Mouse (Mus musculus): ENCODE results near the gene Clmn.

DNA sequence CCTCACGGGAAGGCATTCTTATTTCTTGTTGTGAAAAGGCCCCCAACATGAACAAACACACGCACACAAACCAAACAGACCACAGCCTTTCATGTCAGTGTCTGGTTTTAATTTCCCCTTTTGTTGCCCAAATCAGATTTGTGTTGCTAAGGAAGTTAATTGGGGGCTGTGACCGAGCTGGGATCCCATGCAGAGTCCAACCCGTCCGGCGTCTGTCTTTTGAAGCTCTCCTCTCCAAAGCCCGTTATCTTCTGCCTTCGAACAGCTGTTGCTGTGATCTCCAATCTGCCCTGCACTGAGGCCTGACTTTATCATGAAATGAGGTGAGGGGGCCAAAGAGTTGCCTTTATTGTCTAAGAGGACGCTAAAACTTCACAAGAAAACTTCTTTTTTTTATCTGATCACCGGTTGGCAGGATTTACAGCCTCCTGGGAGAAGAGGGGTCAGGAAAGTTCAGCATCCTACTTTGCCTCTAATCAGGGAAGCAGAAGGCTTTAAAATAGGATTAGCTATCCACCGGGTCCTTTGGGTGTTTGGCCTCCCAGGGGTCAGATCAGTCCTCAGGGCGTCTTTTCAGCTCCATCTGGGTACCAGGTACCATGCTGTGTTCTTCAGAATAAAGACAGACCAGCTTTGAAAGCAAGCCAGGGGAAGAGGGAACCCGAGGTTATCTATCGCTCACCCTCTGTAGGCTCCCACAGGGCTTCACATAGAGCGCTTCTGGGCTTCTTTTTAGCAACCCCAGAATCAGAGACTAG, 43.3 kb upstream of the Clmn start:
- TF ChIP-seq EP300 (IDR thresholded peaks at IDR 0.05; ENCODE audit: low read depth) (no peak), CTCF (IDR thresholded peaks at IDR 0.05; ENCODE audit: low read depth) (no peak)

All from heart, postnatal 0 days (tissue).